Mouse (Mus musculus): Measurements from ENCODE around the gene Bend3.

The Bend3 gene

GRCm38 (mm10) chr10:43527283-43528269 lies 48.9 kb downstream of the Bend3 start:
- in situ Hi-C loops (cut with MboI, MseI): no loop called here

GRCm38 (mm10) chr10:43534382-43534781 lies 55.8 kb downstream of the Bend3 start:
- in situ Hi-C loops (cut with MboI, MseI): loop anchor here (5.0 kb wide), 1 partner anchor 42 kb away; no protein-coding TSS in a partner anchor

GRCm38 (mm10) chr10:43537652-43538051 lies 59.0 kb downstream of the Bend3 start:
- in situ Hi-C loops (cut with MboI, MseI): no loop called here

GRCm38 (mm10) chr10:43538831-43539230 lies 60.2 kb downstream of the Bend3 start:
- in situ Hi-C loops (cut with MboI, MseI): no loop called here

GRCm38 (mm10) chr10:43539746-43540310 lies 61.2 kb downstream of the Bend3 start:
- in situ Hi-C loops (cut with MboI, MseI): no loop called here

GRCm38 (mm10) chr10:43540442-43541152 lies 62.0 kb downstream of the Bend3 start, which contains the start of gene 1700021F05Rik:
1700021F05Rik (minus strand) TSS chr10:43540994.
- in situ Hi-C loops (cut with MboI, MseI): no loop called here

- in situ Hi-C loops (cut with MboI, MseI): no loop called here
Measured at GRCm38 (mm10) chr10:43541153-43541544, 62.5 kb downstream of the Bend3 start.

- in situ Hi-C loops (cut with MboI, MseI): no loop called here
Measured at GRCm38 (mm10) chr10:43549411-43549810, 70.8 kb downstream of the Bend3 start.

GRCm38 (mm10) chr10:43550923-43551322 lies 72.3 kb downstream of the Bend3 start:
- in situ Hi-C loops (cut with MboI, MseI): loop anchor here (10.0 kb wide), 1 partner anchor 514 kb away; no protein-coding TSS in a partner anchor

- in situ Hi-C loops (cut with MboI, MseI): loop anchor here (10.0 kb wide), 1 partner anchor 513 kb away; no protein-coding TSS in a partner anchor
Measured at GRCm38 (mm10) chr10:43551388-43551787, 72.8 kb downstream of the Bend3 start.

GRCm38 (mm10) chr10:43557630-43558165 lies 79.1 kb downstream of the Bend3 start:
- in situ Hi-C loops (cut with MboI, MseI): loop anchor here (10.0 kb wide), 1 partner anchor 507 kb away; no protein-coding TSS in a partner anchor

GRCm38 (mm10) chr10:43559313-43559712 lies 80.7 kb downstream of the Bend3 start:
- in situ Hi-C loops (cut with MboI, MseI): loop anchor here (10.0 kb wide), 1 partner anchor 505 kb away; no protein-coding TSS in a partner anchor

GRCm38 (mm10) chr10:43560765-43561164 lies 82.1 kb downstream of the Bend3 start:
- in situ Hi-C loops (cut with MboI, MseI): no loop called here

GRCm38 (mm10) chr10:43561311-43561710 lies 82.7 kb downstream of the Bend3 start:
- in situ Hi-C loops (cut with MboI, MseI): no loop called here
